Mouse (Mus musculus): ENCODE data around the gene Msto1.
"Not testable (repeated sequence)": the region's sequence is repeated elsewhere in the genome, so short reads cannot be mapped to it uniquely, and the experiment has no call there.

Msto1 gene

DNA sequence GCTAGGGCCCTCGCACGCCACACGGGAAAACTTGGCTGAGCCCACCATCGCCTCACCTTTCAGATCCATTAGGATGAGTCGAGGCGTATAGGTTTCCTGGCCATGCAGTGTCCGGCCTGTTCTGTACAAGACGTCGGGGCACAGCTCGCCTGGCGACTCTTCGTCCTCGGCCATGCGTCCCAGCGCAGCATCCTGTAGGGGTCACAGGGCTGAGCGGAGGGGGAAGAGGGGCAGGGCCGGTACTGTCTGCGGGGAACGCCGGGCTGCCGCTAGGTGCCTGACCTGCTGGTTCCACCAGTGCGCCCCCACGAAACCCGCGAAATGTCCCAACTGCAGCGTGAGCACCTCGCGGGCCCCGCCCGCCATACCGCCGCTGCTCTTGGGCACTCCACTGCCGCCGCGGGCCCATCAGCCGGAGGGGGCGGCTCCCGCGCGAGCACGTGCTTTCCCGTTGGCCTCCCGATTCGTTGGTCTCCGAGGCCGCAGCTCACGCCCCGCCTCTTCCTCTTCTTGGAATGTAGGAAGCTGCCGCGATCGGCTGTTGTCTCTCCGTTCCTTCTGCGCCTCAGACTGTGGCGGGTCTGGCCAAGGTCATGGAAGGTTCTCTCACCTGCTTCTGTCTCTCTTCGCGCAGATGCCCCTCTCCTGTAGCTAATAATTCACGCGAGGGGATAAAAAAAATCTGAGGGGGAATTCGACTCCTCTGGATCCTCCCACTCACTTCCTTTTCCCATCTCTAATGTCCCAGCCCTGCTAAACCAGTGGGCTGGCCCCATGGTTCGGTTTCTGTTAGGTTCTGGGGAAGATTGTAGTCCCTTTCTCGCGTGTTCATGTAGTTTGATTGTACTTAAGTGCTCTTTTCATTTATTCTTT, at the start of gene Msto1:
Gene Msto1 (minus strand): TSS at position 489 of the 873 bp plus-strand sequence.
- peak; percentile 94 for DNase-seq (ENCODE audit: low spot score)

GRCm38 (mm10) chr3:88963211-88963610, 49.4 kb upstream of the Msto1 start:
- not testable (repeated sequence) for DNase-seq (ENCODE audit: low spot score)

DNA sequence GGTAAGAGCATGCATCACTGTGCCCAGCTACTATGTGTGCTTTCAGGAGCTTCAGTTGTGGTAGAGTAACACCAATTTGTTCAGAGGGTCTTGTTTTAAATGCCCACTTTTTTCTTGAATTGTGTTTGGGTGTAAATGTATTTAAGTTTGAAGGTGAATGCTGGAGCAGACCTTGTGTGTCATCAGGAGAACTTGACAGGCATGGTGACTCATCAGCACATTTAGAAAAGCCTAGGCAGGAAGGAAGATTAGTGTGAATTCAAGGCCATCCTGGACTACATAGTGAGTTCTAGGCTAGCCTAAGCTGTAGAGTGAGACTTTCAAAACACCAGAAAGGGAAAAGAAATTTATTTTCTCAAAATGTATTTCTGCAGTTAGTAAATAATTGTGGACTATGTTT, 39.9 kb upstream of the Msto1 start:
- DNase-seq (ENCODE audit: low spot score), result no peak

GRCm38 (mm10) chr3:88953246-88953645, 39.4 kb upstream of the Msto1 start:
- DNase-seq (ENCODE audit: low spot score), result no peak

- DNase-seq (ENCODE audit: low spot score), result no peak
Measured at GRCm38 (mm10) chr3:88951327-88951800, 37.6 kb upstream of the Msto1 start.

GRCm38 (mm10) chr3:88950576-88951326, 37.0 kb upstream of the Msto1 start, which contains the start of the genes Ash1l and Dap3:
Gene Ash1l, plus strand, starts transcription at chr3:88950622.
Gene Dap3, minus strand, starts transcription at chr3:88951181.
- peak; percentile 84 for DNase-seq (ENCODE audit: low spot score)

DNA sequence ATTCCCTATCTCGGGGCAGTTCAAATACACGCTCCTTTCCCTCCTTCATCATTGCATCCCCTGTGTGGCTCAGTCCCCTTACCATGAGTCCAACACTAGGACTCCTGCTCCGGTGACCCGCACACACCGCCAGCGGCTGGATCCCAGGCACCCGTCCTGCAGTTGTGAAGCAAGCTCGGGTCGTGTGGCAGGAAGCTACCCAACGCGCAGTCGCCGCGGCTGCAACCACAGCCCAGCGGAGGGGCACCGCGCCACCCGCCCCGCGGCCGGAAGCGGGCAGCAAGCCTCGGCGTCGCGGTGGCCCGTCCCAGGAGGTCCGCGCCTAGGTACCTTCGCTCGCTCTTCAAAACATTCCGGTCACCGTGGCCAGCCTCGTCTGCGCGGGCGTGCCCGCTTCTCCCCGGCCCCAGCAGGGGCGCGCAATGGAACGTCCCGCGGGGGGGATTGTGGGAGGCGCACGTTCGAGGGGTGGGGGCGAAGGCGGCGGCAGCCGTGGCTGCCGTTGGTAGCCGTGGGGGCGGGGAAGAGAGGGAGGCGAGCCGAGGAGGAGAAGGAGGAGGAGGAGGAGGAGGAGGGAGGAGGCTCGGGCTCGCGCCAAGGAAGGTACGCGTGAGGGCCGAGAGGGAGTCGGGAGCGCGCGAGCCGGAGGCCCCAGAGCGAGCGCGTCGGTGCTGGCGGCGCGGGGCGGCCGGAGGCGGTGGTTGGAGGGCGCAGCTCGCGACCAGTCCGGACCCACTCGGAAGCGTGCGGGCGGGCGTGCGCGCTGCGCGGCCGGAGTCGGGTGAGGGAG, 36.2 kb upstream of the Msto1 start:
- DNase-seq (ENCODE audit: low spot score), result peak; percentile 83

DNA sequence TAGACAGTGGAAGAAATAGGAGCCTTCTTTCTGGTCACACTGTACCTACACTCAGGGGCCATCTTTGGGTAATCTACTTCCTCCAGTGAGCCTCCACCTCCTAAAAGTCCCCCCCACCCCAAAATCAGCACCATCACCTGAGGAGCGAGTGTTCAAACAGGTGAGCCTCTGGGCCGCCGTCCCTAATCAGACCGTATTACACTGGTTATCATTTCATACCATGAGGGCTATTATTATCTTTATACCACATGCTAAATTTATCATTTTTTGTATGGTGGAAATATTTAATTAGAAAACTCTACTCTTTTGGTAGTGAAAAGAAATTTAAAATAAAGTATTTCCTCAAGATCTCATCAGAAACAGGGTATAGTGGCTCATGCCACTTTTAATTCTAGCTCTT, 30.3 kb upstream of the Msto1 start:
- DNase-seq (ENCODE audit: low spot score), result no peak

DNA sequence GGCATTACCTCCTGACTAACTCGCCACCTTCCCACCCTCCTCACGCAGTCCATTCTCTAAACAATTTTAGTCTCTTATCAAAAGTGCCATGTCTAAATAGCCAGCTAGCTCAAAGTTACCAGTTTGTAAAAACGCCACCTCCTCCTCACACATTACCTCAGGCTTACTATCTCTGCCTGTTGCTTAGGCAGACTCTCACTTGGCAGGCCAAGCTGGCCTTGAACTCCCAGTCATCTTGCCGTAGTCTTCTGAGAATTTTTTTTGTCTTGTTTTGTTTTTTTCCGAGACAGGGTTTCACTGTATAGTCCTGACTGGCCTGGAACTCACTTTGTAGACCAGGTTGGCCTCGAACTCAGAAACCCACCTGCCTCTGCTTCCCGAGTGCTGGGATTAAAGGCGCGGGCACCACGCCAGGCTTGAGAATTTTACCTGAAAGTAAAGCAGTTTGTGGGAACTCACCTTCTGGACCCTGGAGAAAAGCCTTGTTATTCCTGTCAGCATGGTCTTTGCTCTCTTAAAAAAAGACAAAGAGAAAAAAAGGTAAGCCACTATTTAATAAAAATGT, 28.6 kb upstream of the Msto1 start:
- DNase-seq (ENCODE audit: low spot score), result no peak

- DNase-seq (ENCODE audit: low spot score), result peak; percentile 54
Measured at GRCm38 (mm10) chr3:88939749-88940148, 25.9 kb upstream of the Msto1 start.

GRCm38 (mm10) chr3:88939071-88939470, 25.3 kb upstream of the Msto1 start:
- DNase-seq (ENCODE audit: low spot score), result no peak

DNA sequence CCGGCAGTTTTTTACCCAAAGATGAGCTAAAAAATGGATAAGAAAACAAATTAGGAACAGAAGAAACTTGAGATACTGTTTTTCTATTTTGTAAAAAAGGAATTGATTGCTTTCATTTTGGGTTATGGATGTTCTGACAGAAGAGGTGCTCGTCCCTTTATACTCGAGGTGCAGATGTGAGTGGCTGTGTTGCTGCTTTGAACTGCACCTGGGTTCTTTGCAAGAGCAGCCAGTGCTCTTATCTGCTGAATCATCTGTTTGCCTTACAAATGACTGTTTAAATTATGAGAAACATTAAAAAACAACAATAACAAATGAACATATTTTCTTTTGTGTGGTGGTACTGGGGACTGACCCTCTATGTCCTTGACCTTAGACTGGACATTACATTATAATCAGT, 15.7 kb upstream of the Msto1 start:
- no peak for DNase-seq (ENCODE audit: low spot score)

DNA sequence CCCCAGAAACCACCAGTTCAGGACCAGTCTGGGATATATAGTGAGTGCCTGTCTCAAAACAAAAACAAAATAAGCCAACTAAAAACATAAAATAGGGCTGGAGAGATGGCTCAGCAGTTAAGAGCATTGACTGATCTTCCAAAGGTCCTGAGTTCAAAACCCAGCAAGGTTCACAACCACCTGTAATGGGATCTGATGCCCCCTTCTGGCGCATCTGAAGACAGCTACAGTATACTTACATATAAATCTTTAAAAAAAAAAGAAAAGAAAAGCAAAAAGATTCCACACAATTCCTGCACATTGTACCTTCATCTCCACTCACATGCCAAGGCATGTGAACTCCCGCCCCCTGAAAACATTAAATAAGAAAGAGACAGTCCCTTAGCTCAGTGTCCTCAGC, 11.9 kb upstream of the Msto1 start:
- DNase-seq (ENCODE audit: low spot score), result no peak

DNA sequence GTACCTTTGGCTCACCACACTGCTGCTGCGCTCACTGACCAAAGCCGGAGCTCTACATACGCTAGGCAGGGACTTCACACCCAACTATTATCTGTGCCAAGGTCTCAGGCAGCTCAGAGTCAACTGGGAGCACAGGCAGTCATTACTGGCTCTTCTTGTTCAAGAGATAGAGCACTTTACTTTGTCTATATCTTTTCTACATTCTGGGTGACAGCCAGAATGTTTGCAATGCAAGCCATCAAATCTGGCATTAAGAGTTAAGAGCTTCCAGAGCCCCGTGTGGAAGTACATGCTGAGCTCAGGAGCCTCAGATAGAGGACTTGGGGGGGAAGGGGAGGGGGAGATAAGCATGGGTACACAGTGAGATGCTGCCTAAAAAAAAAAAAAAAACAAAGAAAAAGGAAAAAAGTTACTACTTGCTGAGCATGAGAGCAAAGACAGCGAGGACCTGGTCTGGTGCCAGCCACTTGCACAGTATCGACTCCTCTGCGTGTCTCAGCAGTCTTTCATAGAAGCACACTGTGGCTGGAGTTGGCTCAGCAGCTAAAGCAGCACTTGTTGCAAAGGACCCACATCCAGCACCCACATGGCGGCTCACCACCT, 10.3 kb upstream of the Msto1 start:
- DNase-seq (ENCODE audit: low spot score), result no peak

DNA sequence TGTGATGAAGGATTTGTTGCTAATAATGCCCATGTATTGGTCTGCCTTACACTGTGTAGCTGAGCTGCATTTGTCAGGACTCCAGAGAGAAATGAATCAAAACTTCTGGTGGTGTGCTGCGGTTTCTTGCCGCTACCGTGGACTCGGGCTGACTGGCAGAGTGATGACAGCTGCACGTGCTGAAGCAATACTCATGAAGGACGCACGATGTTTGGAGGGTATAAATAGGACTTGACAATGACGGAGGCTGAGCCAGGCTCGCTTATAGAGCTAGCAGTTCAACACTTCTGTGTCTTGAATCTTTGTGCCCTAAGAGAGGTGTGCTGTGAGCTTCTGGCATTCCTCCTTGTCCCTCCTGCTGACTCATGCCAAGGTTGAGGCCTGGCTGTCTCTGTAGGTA, 7.6 kb upstream of the Msto1 start:
- no peak for DNase-seq (ENCODE audit: low spot score)

DNA sequence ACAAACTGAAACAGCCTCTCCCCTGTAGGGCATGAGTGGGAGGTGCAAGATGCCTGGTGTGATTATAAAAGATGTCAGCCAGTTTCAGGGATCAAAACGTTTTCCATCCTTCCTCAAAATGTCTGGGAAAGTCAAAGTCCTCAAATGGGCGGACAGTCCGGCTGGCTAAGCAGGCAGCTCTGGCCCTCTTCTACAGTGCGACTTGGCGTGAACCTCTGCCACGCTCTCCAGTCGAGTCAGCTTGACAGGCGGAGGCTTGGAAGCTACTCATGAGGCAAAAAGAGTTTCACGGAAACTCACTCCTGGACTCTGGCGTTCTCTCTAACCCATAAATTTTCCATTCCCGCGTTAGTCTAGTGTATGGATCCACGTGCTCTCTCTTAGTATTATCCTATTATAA, 5.2 kb upstream of the Msto1 start:
- no peak for DNase-seq (ENCODE audit: low spot score)

DNA sequence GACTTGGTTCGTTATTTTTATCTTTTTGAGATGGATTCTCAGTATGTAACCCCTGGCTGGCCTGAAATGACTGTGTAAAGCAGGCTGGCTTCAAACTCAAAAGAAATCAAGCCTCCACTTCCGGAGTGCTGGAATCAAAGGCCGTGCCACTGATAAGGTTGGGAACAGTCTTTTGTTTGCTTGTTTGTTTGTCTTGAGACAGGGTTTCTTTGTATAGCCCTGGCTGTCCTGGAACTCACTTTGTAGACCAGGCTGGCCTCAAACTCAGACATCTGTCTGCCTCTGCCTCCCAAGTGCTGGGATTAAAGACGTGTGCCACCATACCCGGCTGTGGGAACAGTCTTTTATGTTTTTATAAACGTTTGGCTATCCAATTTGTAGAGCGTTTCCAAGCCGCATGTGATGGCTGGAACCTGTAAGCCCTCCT, 598 bp upstream of the Msto1 start:
- DNase-seq (ENCODE audit: low spot score), result peak; percentile 15

GRCm38 (mm10) chr3:88912585-88912984, 1.2 kb downstream of the Msto1 start:
- DNase-seq (ENCODE audit: low spot score), result no peak

GRCm38 (mm10) chr3:88906393-88907159, 7.2 kb downstream of the Msto1 start:
- DNase-seq (ENCODE audit: low spot score), result no peak

GRCm38 (mm10) chr3:88905741-88906140, 8.1 kb downstream of the Msto1 start:
- DNase-seq (ENCODE audit: low spot score), result no peak

- no peak for DNase-seq (ENCODE audit: low spot score)
Measured at GRCm38 (mm10) chr3:88905209-88905608, 8.6 kb downstream of the Msto1 start.
